Mouse (Mus musculus) testis, adult 2 months (tissue): ENCODE measurements around the gene Sult2a8.

Source experiments
- CTCF ChIP-seq: fragments of 200-500 bp; IDR thresholded peaks from 2 replicates; pipeline ENCODE4 v1.5.1; 2012; ENCODE audit warnings: low read depth, mild to moderate bottlenecking, inconsistent platforms, low read length, moderate library complexity; ENCODE audit not compliant: control insufficient read depth, insufficient read depth, insufficient replicate concordance
- POLR2A ChIP-seq: fragments of 200-500 bp; IDR thresholded peaks from 2 replicates; pipeline ENCODE4 v1.6.1; 2012; ENCODE audit warnings: low read depth, mild to moderate bottlenecking, inconsistent platforms, low read length, moderate library complexity; ENCODE audit not compliant: control insufficient read depth

- no peak for TF ChIP-seq CTCF
- no peak for TF ChIP-seq POLR2A
Measured at GRCm38 (mm10) chr7:14446534-14446933, at the start of gene Sult2a8.
